Mouse (Mus musculus) brain, adult 2 months (tissue): ENCODE results near the gene Ppp1r13b.

Source experiments
- DNase-seq: peaks from one replicate; pipeline ENCODE4 v3.0.0; 2011; ENCODE audit warnings: low read depth, low spot score

Ppp1r13b gene

GRCm38 (mm10) chr12:111827556-111827955, 80.4 kb downstream of the Ppp1r13b start:
- DNase-seq = no peak

GRCm38 (mm10) chr12:111821931-111822330, 86.0 kb downstream of the Ppp1r13b start:
- DNase-seq = no peak

- DNase-seq = no peak
These were observed 87.2 kb downstream of the Ppp1r13b start for GRCm38 (mm10) chr12:111820708-111821107.

GRCm38 (mm10) chr12:111819936-111820335, 88.0 kb downstream of the Ppp1r13b start:
- no peak for DNase-seq

GRCm38 (mm10) chr12:111817991-111818390, 89.9 kb downstream of the Ppp1r13b start:
- DNase-seq = no peak

GRCm38 (mm10) chr12:111816967-111817366, 90.9 kb downstream of the Ppp1r13b start:
- DNase-seq = no peak

GRCm38 (mm10) chr12:111816528-111816927, 91.4 kb downstream of the Ppp1r13b start:
- peak; percentile 78 for DNase-seq

- no peak for DNase-seq
These were observed 92.8 kb downstream of the Ppp1r13b start for GRCm38 (mm10) chr12:111814769-111815762.

GRCm38 (mm10) chr12:111813766-111814617, 93.9 kb downstream of the Ppp1r13b start, which contains the start of the genes Xrcc3 and Zfyve21:
Gene Xrcc3 (minus strand): TSS chr12:111813873.
Gene Zfyve21 (plus strand): TSS chr12:111814170.
- peak; percentile 99 for DNase-seq

- DNase-seq = no peak
These were observed 94.7 kb downstream of the Ppp1r13b start for GRCm38 (mm10) chr12:111813111-111813765.

- DNase-seq = no peak
These were observed 95.3 kb downstream of the Ppp1r13b start for GRCm38 (mm10) chr12:111812611-111813010.

GRCm38 (mm10) chr12:111812075-111812474, 95.8 kb downstream of the Ppp1r13b start:
- DNase-seq = no peak

- peak; percentile 92 for DNase-seq
These were observed 98.1 kb downstream of the Ppp1r13b start for GRCm38 (mm10) chr12:111809762-111810161.

- peak; percentile 50 for DNase-seq
These were observed 99.1 kb downstream of the Ppp1r13b start for GRCm38 (mm10) chr12:111808775-111809174.

GRCm38 (mm10) chr12:111803538-111803937, 104.4 kb downstream of the Ppp1r13b start:
- no peak for DNase-seq

GRCm38 (mm10) chr12:111800459-111801183, 107.3 kb downstream of the Ppp1r13b start:
- peak; percentile 53 for DNase-seq

- no peak for DNase-seq
These were observed 109.4 kb downstream of the Ppp1r13b start for GRCm38 (mm10) chr12:111798493-111798892.

- DNase-seq = no peak
These were observed 110.7 kb downstream of the Ppp1r13b start for GRCm38 (mm10) chr12:111797251-111797650.

GRCm38 (mm10) chr12:111795180-111795895, 112.6 kb downstream of the Ppp1r13b start:
- peak; percentile 80 for DNase-seq
